Mouse (Mus musculus): Measurements from ENCODE around the gene Clmn. TPM values are rescaled to one million over a fixed set of nuclear protein-coding genes. Genes with fewer than 3 reads are reported as not detected.

Clmn gene
- total RNA-seq (2012; rRNA removed) (0.07 TPM in 1 of 2 replicates, not detected in the other), polyA plus RNA-seq (2012; ENCODE audit: insufficient read depth in 1 of 2, insufficient read length in 2 of 2, low read depth in 1 of 2, low replicate concordance in 2 of 2, missing spikeins in 1 of 2) (not detected)

- Histone ChIP-seq H3K9me3 (replicated peaks; ENCODE audit: insufficient read depth, low read length) (no peaks in the 10 kb centered on the region), H3K36me3 (ENCODE audit: control insufficient read depth in 1 of 2, insufficient read depth in 2 of 2, low read length in 2 of 2) (no peaks in the 10 kb centered on the region), H3K4me1 (ENCODE audit: control insufficient read depth in 1 of 2, insufficient read depth in 2 of 2, low read length in 2 of 2) (no peaks in the 10 kb centered on the region), H3K27ac (ENCODE audit: control insufficient read depth, low read depth, low read length) (no peak within 1 kb of the TSS), H3K79me2 (ENCODE audit: control insufficient read depth, insufficient read depth, low read length, poor library complexity) (no peaks in the 10 kb centered on the region), H3K4me3 (ENCODE audit: control insufficient read depth in 1 of 2, insufficient read depth in 1 of 2, low read depth in 2 of 2, low read length in 2 of 2) (no peak within 1 kb of the TSS), H3K9ac (ENCODE audit: control insufficient read depth, low read depth, low read length, poor library complexity, severe bottlenecking) (no peak within 1 kb of the TSS), H3K27me3 (ENCODE audit: control insufficient read depth in 1 of 2, insufficient read depth in 2 of 2, low read length in 2 of 2) (no peaks in the 10 kb centered on the region; a peak in 1 of 4 replicates)
- DNase-seq (ENCODE audit: low read depth, low spot score) = no peak
- TF ChIP-seq CHD1 (IDR thresholded peaks at IDR 0.05; ENCODE audit: low read depth, low read length) (no peak), TBP (IDR thresholded peaks at IDR 0.05; ENCODE audit: low read depth, low read length) (no peak), BHLHE40 (IDR thresholded peaks at IDR 0.05; ENCODE audit: borderline replicate concordance, low read depth, low read length) (no peak), KAT2A (conservative IDR thresholded peaks at IDR 0.05; ENCODE audit: low read depth, low read length) (no peak), RAD21 (IDR thresholded peaks at IDR 0.05; ENCODE audit: low read depth, low read length) (no peak), SMC3 (IDR thresholded peaks at IDR 0.05; ENCODE audit: low read depth, low read length) (no peak), ZMIZ1 (IDR thresholded peaks at IDR 0.05; ENCODE audit: low read depth, low read length) (no peak), POLR2AphosphoS2 (IDR thresholded peaks at IDR 0.05; ENCODE audit: low read length) (no peak)
Observed at GRCm38 (mm10) chr12:104864439-104865165, at the start of gene Clmn. Gene Clmn (minus strand): TSS chr12:104865076.

GRCm38 (mm10) chr12:104912990-104913389, 48.1 kb upstream of the Clmn start:
- H3K9ac ChIP-seq (ENCODE audit: control insufficient read depth, low read depth, low read length, poor library complexity, severe bottlenecking) = no peak overlapping the region
- no peaks in the 10 kb centered on the region for H3K9me3 ChIP-seq (replicated peaks; ENCODE audit: insufficient read depth, low read length)
- H3K4me1 ChIP-seq (ENCODE audit: control insufficient read depth in 1 of 2, insufficient read depth in 2 of 2, low read length in 2 of 2) = no peaks in the 10 kb centered on the region
- no peaks in the 10 kb centered on the region for H3K79me2 ChIP-seq (ENCODE audit: control insufficient read depth, insufficient read depth, low read length, poor library complexity)
- DNase-seq (ENCODE audit: low read depth, low spot score) = no peak
- no peaks in the 10 kb centered on the region for H3K27me3 ChIP-seq (ENCODE audit: control insufficient read depth in 1 of 2, insufficient read depth in 2 of 2, low read length in 2 of 2)
- no peak overlapping the region for H3K27ac ChIP-seq (ENCODE audit: control insufficient read depth, low read depth, low read length)
- H3K36me3 ChIP-seq (ENCODE audit: control insufficient read depth in 1 of 2, insufficient read depth in 2 of 2, low read length in 2 of 2) = no peaks in the 10 kb centered on the region
- TF ChIP-seq UBTF (IDR thresholded peaks at IDR 0.05; ENCODE audit: borderline replicate concordance, insufficient read depth, low read depth, low read length) = no peak
- TF ChIP-seq POLR2AphosphoS5 (IDR thresholded peaks at IDR 0.05; ENCODE audit: borderline replicate concordance, low read depth, low read length) = no peak
- H3K4me3 ChIP-seq (ENCODE audit: control insufficient read depth in 1 of 2, insufficient read depth in 1 of 2, low read depth in 2 of 2, low read length in 2 of 2) = no peak overlapping the region

- no peaks in the 10 kb centered on the region for H3K4me1 ChIP-seq (ENCODE audit: control insufficient read depth in 1 of 2, insufficient read depth in 2 of 2, low read length in 2 of 2)
- no peaks in the 10 kb centered on the region for H3K27me3 ChIP-seq (ENCODE audit: control insufficient read depth in 1 of 2, insufficient read depth in 2 of 2, low read length in 2 of 2)
- DNase-seq (ENCODE audit: low read depth, low spot score) = no peak
- H3K27ac ChIP-seq (ENCODE audit: control insufficient read depth, low read depth, low read length) = no peak overlapping the region
- TF ChIP-seq TCF12 (IDR thresholded peaks at IDR 0.05; ENCODE audit: low read depth, low read length) = no peak
- no peak for TF ChIP-seq USF2 (IDR thresholded peaks at IDR 0.05; ENCODE audit: borderline replicate concordance in 1 of 2, insufficient read depth in 1 of 2, low read depth in 1 of 2, low read length in 2 of 2)
- H3K4me3 ChIP-seq (ENCODE audit: control insufficient read depth in 1 of 2, insufficient read depth in 1 of 2, low read depth in 2 of 2, low read length in 2 of 2) = no peak overlapping the region
- no peak overlapping the region for H3K9ac ChIP-seq (ENCODE audit: control insufficient read depth, low read depth, low read length, poor library complexity, severe bottlenecking)
- no peaks in the 10 kb centered on the region for H3K9me3 ChIP-seq (replicated peaks; ENCODE audit: insufficient read depth, low read length)
- H3K36me3 ChIP-seq (ENCODE audit: control insufficient read depth in 1 of 2, insufficient read depth in 2 of 2, low read length in 2 of 2) = no peaks in the 10 kb centered on the region
- H3K79me2 ChIP-seq (ENCODE audit: control insufficient read depth, insufficient read depth, low read length, poor library complexity) = no peaks in the 10 kb centered on the region
Observed at GRCm38 (mm10) chr12:104912281-104912933, 47.5 kb upstream of the Clmn start.
